9 mouse cellular contexts compared by ENCODE assay signal in genomic region chr8:125557391-125558108, GRCm38 (mm10). TPM values are rescaled to one million over a fixed set of nuclear protein-coding genes. Genes with fewer than 3 reads are reported as not detected.
DNase-seq lines count a peak whose midpoint lies in the region; ATAC-seq and TF ChIP-seq lines count a peak whose summit lies in the region.
"Had no signal": no experiment of that assay in that cellular context is flagged by ENCODE, and none has a peak within 500 bp of the region (broad histone marks: within the 10 kb centered on the region; RNA-seq: fewer than 3 reads in every experiment).

No protein-coding gene starts in this region.

- DNase-seq in kidney, postnatal 36 days = no peak
- DNase-seq in brain, embryonic 14.5 days (ENCODE audit: low read depth) = peak; percentile 53
- no peak for DNase-seq in midbrain, postnatal 0 days (ENCODE audit: low spot score)
- DNase-seq in cerebellum, adult 9-10 months = no peak
- DNase-seq in left cerebral cortex, adult 18-20 months (ENCODE audit: low spot score in 2 of 2) = no peak
- DNase-seq in urinary bladder, postnatal 10 days (ENCODE audit: low spot score) = no peak

- no peaks in the 10 kb centered on the region for H3K36me3 ChIP-seq in kidney, embryonic 16.5 days (ENCODE audit: insufficient read depth, low read length)
- no peaks in the 10 kb centered on the region for H3K36me3 ChIP-seq in hindbrain, embryonic 16.5 days (ENCODE audit: control insufficient read depth, insufficient read depth, low read length)
- no peaks in the 10 kb centered on the region for H3K36me3 ChIP-seq in midbrain, postnatal 0 days (ENCODE audit: insufficient read depth, low read length)

- H3K4me3 ChIP-seq in kidney, embryonic 16.5 days (ENCODE audit: low read length) = no peak overlapping the region
- no peak overlapping the region for H3K4me3 ChIP-seq in hindbrain, embryonic 16.5 days (ENCODE audit: low read length)
- H3K4me3 ChIP-seq in midbrain, postnatal 0 days (ENCODE audit: low read depth, low read length) = no peak overlapping the region

- H3K4me1 ChIP-seq in kidney, embryonic 16.5 days (ENCODE audit: insufficient read depth, low read length) = peaks cover 54% of the 10 kb centered on the region
- H3K4me1 ChIP-seq in hindbrain, embryonic 16.5 days (ENCODE audit: control insufficient read depth, insufficient read depth, low read depth, low read length) = peaks cover 44% of the 10 kb centered on the region
- H3K4me1 ChIP-seq in midbrain, postnatal 0 days (ENCODE audit: insufficient read depth, low read length) = peaks cover 26% of the 10 kb centered on the region; the same call in 1 of the 2 replicates

- H3K9ac ChIP-seq in kidney, embryonic 16.5 days (replicated peaks; ENCODE audit: low read length) = 0 out of 2 replicates have a peak overlapping the region, but pooled peaks have one; percentile 25
- H3K9ac ChIP-seq in hindbrain, embryonic 16.5 days (ENCODE audit: low read depth, low read length) = no peak overlapping the region
- no peak overlapping the region; the same call in 1 of the 2 replicates for H3K9ac ChIP-seq in midbrain, postnatal 0 days (replicated peaks; ENCODE audit: low read length, poor library complexity, severe bottlenecking)

- WGBS in kidney, embryonic 16.5 days = 58% methylated on average over 10 of the region's 10 CpGs
- 67% methylated on average over 10 of the region's 10 CpGs for WGBS in hindbrain, embryonic 16.5 days
- WGBS in midbrain, postnatal 0 days = 54% methylated on average over 10 of the region's 10 CpGs

- H3K27ac ChIP-seq in kidney, embryonic 16.5 days (ENCODE audit: low read length) = peak overlapping the region; percentile 69
- 0 out of 2 replicates have a peak overlapping the region, but pooled peaks have one; percentile 34 for H3K27ac ChIP-seq in hindbrain, embryonic 16.5 days (ENCODE audit: low read depth, low read length)
- H3K27ac ChIP-seq in midbrain, postnatal 0 days (ENCODE audit: low read depth, low read length) = peak overlapping the region; percentile 40

- no peak for ATAC-seq in kidney, embryonic 16.5 days (ENCODE audit: low FRiP score, low TSS enrichment)
- ATAC-seq in hindbrain, embryonic 16.5 days = no peak
- ATAC-seq in midbrain, postnatal 0 days (ENCODE audit: low FRiP score) = no peak

- peak overlapping the region; percentile 45 for H3K4me2 ChIP-seq in kidney, embryonic 16.5 days (replicated peaks; ENCODE audit: low read depth, low read length)
- H3K4me2 ChIP-seq in hindbrain, embryonic 16.5 days (ENCODE audit: low read length) = no peak overlapping the region
- H3K4me2 ChIP-seq in midbrain, postnatal 0 days (ENCODE audit: low read depth, low read length, poor library complexity, severe bottlenecking) = no peak overlapping the region

- H3K27me3 ChIP-seq in kidney, embryonic 16.5 days (ENCODE audit: insufficient read depth, low read length) = no peaks in the 10 kb centered on the region
- no peaks in the 10 kb centered on the region for H3K27me3 ChIP-seq in hindbrain, embryonic 16.5 days (replicated peaks; ENCODE audit: control insufficient read depth, insufficient read depth, low read length)
- H3K27me3 ChIP-seq in midbrain, postnatal 0 days (ENCODE audit: insufficient read depth, low read length) = no peaks in the 10 kb centered on the region

- H3K9me3 ChIP-seq in kidney, embryonic 16.5 days (ENCODE audit: low read length) = no peaks in the 10 kb centered on the region
- H3K9me3 ChIP-seq in hindbrain, embryonic 16.5 days (ENCODE audit: control insufficient read depth, low read length) = no peaks in the 10 kb centered on the region
- H3K9me3 ChIP-seq in midbrain, postnatal 0 days (ENCODE audit: low read length) = no peaks in the 10 kb centered on the region

- TF ChIP-seq POLR2A in brain, embryonic 14.5 days (IDR thresholded peaks at IDR 0.05; ENCODE audit: borderline replicate concordance, extremely low read depth, insufficient read depth, insufficient read length, poor library complexity, severe bottlenecking) = no peak

- TF ChIP-seq CTCF in brain, embryonic 14.5 days (IDR thresholded peaks at IDR 0.05; ENCODE audit: borderline replicate concordance, extremely low read depth, insufficient read depth, insufficient read length) = no peak
- TF ChIP-seq CTCF in midbrain, postnatal 0 days (IDR thresholded peaks at IDR 0.05) = no peak

RNA-seq across cellular contexts. Expression of gene Sipa1l2, which starts 12.1 kb away (rescaled TPM):
- polyA plus RNA-seq in kidney, embryonic 16.5 days (2015; fragmentation: Nextera tagmentation; extraction: Ambion mirVana) = 18.1 and 18.3 TPM in 2 replicates
- polyA plus RNA-seq in brain, embryonic 14.5 days (2012; rRNA removed) = 45.4 and 52.0 TPM in 2 replicates
- 15.9 and 20.5 TPM in 2 replicates for polyA plus RNA-seq in hindbrain, embryonic 16.5 days (2015; fragmentation: Nextera tagmentation; extraction: Ambion mirVana)
- total RNA-seq in midbrain, postnatal 0 days (2014; rRNA removed) = 52.6 and 53.7 TPM in 2 replicates
- polyA plus RNA-seq in midbrain, postnatal 0 days (2015; fragmentation: Nextera tagmentation; extraction: Ambion mirVana) = 8.8 and 10.1 TPM in 2 replicates
- total RNA-seq in left cerebral cortex, adult 18-20 months (2021) = 10 to 100 TPM; 42.4 to 43.1 TPM
- total RNA-seq: MEL had no signal
